Mouse (Mus musculus) megakaryocyte, embryonic 14.5 days (primary cell): ENCODE results near the gene Psmd8. TPM values are rescaled to one million over a fixed set of nuclear protein-coding genes. Genes with fewer than 3 reads are reported as not detected.

Experiments
- H3K27me3 ChIP-seq: replicated peaks from 2 replicates; pipeline ENCODE3; 2012; ENCODE audit warnings: inconsistent platforms
- H3K36me3 ChIP-seq: replicated peaks from 2 replicates; pipeline ENCODE3; 2012; ENCODE audit warnings: low read length, inconsistent platforms, mixed read lengths
- H3K4me1 ChIP-seq: 2 replicates; pipeline ENCODE4 v1.6.1; 2012; ENCODE audit warnings: inconsistent platforms
- H3K4me3 ChIP-seq: replicated peaks from 2 replicates; pipeline ENCODE3; 2012; ENCODE audit warnings: moderate library complexity, mild to moderate bottlenecking, inconsistent platforms
- H3K9me3 ChIP-seq: 2 replicates; pipeline ENCODE4 v1.6.1; 2012; ENCODE audit warnings: inconsistent platforms
- FLI1 ChIP-seq: IDR thresholded peaks from 2 replicates; pipeline ENCODE4 v1.6.1; 2012; ENCODE audit warnings: low read length, inconsistent platforms, mixed read lengths
- GATA1 ChIP-seq: IDR thresholded peaks from 3 replicates; pipeline ENCODE4 v1.6.1; 2012; ENCODE audit warnings: mixed read lengths, low read length, inconsistent platforms, borderline replicate concordance
- polyA plus RNA-seq: library from polyadenylated mRNA; stranded (reverse); fragments of >175 nt; gene quantifications from 2 replicates; pipeline ENCODE4 v1.2.3, GENCODE M21; 2012; ENCODE audit warnings: low replicate concordance; ENCODE audit not compliant: insufficient read depth

Psmd8 gene
- polyA plus RNA-seq, 1 experiment: 177 TPM

DNA sequence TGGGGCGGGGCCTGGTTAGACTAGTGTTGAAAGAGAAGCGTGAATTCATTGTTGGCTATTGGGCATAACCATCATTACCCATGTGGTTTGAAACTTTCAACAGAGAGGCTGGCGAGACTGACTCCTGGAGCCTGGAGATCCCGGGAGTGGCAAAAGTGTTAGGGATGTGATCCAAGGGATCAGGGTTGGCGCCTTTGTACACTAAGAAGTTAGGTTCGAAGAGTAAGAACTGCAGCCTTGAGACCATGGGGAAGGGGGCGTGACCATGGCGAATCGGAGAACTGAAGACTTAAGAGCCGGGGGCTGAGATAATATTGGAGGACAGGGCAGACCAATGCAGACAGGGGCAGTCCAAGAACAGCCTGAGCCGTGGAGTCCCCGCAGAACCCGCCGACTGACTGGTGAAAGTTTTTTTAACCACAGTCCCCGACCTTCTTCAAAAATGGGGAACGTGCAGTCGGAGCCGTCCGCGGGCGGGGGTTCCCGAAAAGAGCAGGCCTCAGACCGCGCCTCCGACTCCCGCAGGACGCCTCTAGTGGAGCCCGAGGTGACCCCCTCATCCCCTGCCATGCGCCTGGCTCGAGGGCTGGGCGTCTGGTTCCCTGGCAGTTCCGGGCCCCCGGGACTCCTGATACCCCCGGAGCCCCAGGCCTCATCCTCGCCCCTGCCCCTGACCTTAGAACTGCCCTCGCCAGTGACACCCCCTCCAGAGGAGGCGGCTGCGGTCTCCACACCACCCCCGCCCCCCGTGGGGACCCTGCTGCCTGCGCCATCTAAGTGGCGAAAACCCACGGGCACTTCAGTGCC lies 9.5 kb downstream of the Psmd8 start:
- TF ChIP-seq GATA1: no peak
- no peak for TF ChIP-seq FLI1
- H3K4me3 ChIP-seq: peak overlapping the region; percentile 95
- H3K4me1 ChIP-seq: peaks cover 73% of the 10 kb centered on the region
- peaks cover 2% of the 10 kb centered on the region for H3K27me3 ChIP-seq
- H3K36me3 ChIP-seq: peaks cover 58% of the 10 kb centered on the region
- H3K9me3 ChIP-seq: no peaks in the 10 kb centered on the region

DNA sequence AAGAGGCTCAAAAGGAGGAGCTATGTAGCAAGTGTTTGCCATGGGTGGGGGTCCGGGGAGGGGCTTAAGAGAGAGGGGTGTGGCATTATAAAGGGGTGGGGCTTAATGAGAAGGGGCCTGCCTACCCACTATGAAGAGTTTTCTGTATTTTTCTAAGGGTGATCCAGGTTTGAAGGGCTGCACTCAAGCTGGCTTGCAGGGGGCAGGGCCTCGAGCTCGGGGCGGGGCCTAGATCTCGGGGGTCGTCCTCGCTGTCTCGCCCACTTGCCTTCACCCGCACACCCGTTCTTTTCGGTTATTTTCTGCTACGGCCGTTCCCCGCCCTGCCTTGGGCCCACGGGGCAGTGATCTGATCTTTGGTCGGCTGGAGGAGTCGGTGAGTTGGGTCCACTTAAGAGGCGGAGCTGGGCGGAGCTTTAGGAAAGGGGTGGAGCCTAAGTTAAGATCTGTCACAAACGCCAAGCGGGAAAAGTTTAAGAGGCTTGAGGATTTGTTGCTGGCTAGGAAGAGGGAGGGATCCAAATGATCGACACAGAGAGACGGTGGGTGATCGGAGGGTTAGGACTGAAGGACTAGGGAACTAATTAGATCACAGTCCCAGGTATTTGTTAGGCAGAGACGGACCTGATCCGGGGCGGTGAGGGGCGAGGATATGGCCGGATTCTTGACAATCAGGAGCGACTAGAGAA lies 10.3 kb downstream of the Psmd8 start, which contains the start of the genes Ggn and Spred3:
Gene Ggn (plus strand): TSS at position 145 of the 689 bp plus-strand sequence.
Gene Spred3 (minus strand): TSS at position 346 of the 689 bp plus-strand sequence.
- peak within 1 kb of the TSS; percentile 95 for H3K4me3 ChIP-seq
- H3K9me3 ChIP-seq: no peaks in the 10 kb centered on the region
- TF ChIP-seq GATA1: no peak
- no peak for TF ChIP-seq FLI1
- H3K4me1 ChIP-seq: peaks cover 67% of the 10 kb centered on the region
- H3K27me3 ChIP-seq: peaks cover 2% of the 10 kb centered on the region
- H3K36me3 ChIP-seq: peaks cover 56% of the 10 kb centered on the region

DNA sequence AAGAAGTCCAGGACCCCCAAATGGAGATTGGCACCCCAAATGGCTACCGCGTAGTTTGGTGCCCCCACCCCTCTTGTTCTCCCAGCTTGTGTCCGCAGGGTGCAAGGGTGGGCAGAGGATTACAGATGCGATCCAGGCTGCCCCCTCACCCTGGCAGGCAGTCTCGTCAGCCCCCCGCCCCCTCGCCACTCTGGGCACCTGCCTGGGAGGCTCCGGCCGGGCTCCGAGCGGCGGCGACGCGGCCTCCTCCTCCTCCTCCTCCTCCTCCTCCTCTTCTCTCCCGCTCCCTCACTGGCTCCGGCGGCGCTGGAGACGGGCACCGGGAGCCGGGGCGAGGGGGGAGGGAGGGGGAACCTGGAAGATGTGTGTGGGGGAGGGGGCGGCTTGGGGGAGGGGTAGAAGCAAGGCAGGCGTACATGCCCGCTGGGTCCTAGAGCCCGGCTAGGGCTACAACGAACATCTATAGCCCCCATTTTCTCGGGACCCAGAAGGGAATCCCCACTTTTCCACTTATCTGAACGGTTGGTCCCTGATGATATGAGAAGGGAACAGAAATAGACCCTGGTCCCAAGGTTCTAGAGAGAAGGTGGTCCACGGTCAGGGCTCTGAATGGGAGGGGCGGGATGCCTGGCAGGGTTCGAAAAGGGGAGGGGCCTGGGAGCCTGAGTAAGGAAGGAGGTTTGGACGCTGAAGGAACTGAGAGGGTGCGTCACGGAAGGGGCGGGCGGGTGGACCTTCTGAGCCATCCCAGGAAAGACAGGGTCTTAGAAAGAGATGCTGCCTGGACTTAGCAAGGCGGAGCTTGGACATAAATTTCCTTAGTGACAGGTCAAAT lies 11.1 kb downstream of the Psmd8 start:
- H3K27me3 ChIP-seq: peaks cover 2% of the 10 kb centered on the region
- TF ChIP-seq FLI1: no peak
- TF ChIP-seq GATA1: no peak
- H3K9me3 ChIP-seq: no peaks in the 10 kb centered on the region

DNA sequence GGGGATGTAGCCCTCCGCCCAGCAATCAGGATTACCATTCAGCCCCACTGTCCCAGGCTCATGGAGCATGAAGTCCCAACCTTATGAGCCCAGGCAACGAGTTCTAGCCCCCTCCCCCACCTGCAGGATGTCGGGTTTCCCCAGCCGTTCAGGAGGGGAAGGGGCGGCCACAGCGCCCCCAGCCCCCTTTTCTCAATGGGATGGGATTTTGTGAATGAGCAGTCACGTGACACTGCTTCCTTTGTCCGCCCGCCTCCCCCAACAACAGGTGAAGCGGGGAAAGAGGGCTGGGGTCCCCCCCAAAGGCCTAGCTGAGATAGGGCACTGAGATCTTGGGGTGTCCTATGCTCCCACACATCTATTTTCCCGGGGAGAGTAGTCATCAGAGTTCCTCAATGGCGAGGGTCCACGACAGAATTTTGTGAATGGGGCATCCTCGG lies 11.7 kb downstream of the Psmd8 start:
- H3K36me3 ChIP-seq: peaks cover 54% of the 10 kb centered on the region
- H3K4me1 ChIP-seq: peaks cover 61% of the 10 kb centered on the region
- TF ChIP-seq FLI1: no peak
- peak overlapping the region; percentile 95 for H3K4me3 ChIP-seq
- H3K9me3 ChIP-seq: no peaks in the 10 kb centered on the region
- H3K27me3 ChIP-seq: peaks cover 2% of the 10 kb centered on the region

More for the DNA sequence above, 11.1 kb downstream of the Psmd8 start:
- peak overlapping the region; percentile 95 for H3K4me3 ChIP-seq
- H3K36me3 ChIP-seq: peaks cover 56% of the 10 kb centered on the region
- H3K4me1 ChIP-seq: peaks cover 61% of the 10 kb centered on the region

DNA sequence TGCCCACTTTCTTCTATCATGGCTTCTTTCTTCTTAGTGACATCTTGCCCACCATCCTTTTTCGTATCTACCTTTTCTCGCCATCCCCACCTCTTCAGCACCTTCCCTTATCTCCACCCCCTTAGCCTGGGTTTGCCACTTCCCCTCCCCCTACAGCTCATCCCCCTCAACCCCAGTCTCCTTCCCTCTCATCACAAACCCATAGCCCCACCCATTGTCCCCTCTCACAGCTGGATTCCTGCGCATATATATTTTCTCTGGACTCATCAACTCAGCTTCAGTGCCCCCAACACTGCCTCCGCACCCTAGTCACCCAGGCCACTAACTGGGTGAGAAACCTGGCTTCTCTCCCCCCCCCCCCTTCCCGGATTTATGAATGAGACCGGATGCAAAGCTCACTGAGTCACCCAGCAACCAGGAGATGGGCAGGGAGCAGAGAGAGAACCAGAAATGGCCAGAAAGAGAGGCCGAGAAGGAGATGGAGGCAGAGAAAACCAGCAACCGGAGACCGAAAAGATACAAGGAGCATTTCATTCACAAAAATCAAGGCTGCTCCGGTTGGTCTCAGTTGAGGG lies 12.3 kb downstream of the Psmd8 start:
- H3K36me3 ChIP-seq: peaks cover 53% of the 10 kb centered on the region
- H3K9me3 ChIP-seq: no peaks in the 10 kb centered on the region
- peaks cover 2% of the 10 kb centered on the region for H3K27me3 ChIP-seq
- H3K4me1 ChIP-seq: peaks cover 61% of the 10 kb centered on the region
- TF ChIP-seq GATA1 (no peak), FLI1 (no peak)
- peak overlapping the region; percentile 95 for H3K4me3 ChIP-seq

DNA sequence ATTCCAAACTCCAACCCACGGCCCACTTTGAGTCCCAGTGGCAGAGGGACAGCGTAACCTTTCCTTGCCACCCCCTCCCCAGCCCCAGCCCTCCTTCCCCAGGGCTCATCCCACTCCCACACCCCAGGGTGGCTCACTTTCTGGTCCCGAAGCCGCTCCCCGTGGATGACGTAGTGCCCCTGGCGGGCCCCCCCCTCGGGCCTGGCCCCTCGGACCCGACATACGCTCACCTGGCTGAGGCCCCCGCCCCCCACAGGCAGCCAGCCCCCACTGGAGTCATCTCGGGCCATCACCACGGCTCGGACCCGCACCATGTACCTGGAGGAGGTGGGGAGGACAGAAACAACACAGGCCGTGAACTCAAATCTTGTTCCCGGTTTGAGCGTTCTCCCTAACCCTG lies 12.8 kb downstream of the Psmd8 start:
- TF ChIP-seq GATA1 (no peak), FLI1 (no peak)
- H3K27me3 ChIP-seq: peaks cover 2% of the 10 kb centered on the region
- H3K36me3 ChIP-seq: peaks cover 53% of the 10 kb centered on the region
- no peaks in the 10 kb centered on the region for H3K9me3 ChIP-seq
- no peak overlapping the region for H3K4me3 ChIP-seq
- H3K4me1 ChIP-seq: peaks cover 61% of the 10 kb centered on the region

DNA sequence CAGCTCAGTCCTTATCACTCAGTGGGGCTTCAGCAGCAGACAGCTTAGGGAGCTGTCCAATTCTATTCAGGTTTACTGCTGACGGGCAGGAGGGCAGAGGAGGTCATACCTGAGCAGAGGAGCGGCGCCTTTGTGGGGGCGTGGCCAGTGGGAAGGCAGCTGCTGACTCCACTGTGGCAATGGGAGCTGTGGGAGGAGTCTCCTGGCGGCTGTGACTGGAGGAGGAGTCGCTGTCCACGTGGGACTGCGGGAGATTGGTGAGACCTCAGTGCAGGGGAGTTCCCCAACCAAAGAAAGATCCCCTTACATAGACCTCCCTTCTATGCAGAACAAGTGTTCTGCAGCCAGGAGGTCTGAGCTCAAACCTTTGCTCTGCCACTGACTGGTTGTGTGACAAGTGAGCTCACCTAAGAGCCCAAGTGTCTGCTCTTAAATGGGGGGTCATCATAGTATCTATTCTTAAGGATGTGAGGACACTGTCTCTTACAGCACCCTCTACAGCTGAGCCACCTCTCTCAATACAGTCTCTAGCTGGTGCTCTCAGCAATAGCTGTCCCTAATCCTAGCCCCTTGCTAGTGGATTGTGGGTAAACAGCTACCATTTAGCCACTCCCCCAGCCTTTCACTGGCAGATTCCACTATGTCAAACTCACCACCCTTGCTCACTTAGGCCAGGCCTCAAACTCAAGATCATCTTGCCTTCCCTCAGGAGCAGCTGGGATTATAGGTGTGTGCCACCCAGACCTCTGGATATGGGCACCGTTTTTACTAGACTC lies 17.6 kb downstream of the Psmd8 start:
- peaks cover 10% of the 10 kb centered on the region for H3K27me3 ChIP-seq
- no peak for TF ChIP-seq FLI1
- no peak for TF ChIP-seq GATA1
- peaks cover 71% of the 10 kb centered on the region for H3K36me3 ChIP-seq
- peak overlapping the region; percentile 70 for H3K4me3 ChIP-seq
- no peaks in the 10 kb centered on the region for H3K9me3 ChIP-seq
- peaks cover 25% of the 10 kb centered on the region for H3K4me1 ChIP-seq

DNA sequence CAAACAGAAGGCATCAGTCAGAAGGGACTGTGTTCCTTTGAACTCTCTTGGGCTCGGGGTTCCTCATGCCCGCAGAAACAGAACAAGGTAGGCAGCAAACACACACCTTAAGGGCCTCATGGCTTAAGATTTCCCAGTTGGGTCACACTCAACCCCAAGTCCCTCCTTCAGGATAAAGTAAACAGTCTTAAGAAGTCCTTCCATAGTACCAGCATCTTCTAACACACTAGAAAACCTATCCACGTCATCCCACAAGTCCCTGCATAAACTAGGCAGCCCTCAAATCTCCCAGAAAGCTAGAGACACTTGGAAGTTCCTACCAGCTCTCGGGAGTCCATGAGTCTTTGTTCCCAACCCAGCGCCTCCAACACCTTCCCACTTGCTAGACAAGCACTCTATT lies 18.2 kb downstream of the Psmd8 start:
- Histone ChIP-seq H3K9me3 (no peaks in the 10 kb centered on the region), H3K4me1 (peaks cover 19% of the 10 kb centered on the region), H3K36me3 (peaks cover 72% of the 10 kb centered on the region), H3K4me3 (no peak overlapping the region), H3K27me3 (peaks cover 11% of the 10 kb centered on the region)
- TF ChIP-seq GATA1: no peak
- TF ChIP-seq FLI1: no peak
